Mouse (Mus musculus): ENCODE data around the gene Sf1. TPM values are rescaled to one million over a fixed set of nuclear protein-coding genes. Genes with fewer than 3 reads are reported as not detected.
A peak's percentile ranks its signal among the peaks of the same experiment; 100 is the strongest.

Sf1 gene
- total and polyA plus RNA-seq, 2 experiments from 2014 or later = 38.3 to 41.8 TPM

DNA sequence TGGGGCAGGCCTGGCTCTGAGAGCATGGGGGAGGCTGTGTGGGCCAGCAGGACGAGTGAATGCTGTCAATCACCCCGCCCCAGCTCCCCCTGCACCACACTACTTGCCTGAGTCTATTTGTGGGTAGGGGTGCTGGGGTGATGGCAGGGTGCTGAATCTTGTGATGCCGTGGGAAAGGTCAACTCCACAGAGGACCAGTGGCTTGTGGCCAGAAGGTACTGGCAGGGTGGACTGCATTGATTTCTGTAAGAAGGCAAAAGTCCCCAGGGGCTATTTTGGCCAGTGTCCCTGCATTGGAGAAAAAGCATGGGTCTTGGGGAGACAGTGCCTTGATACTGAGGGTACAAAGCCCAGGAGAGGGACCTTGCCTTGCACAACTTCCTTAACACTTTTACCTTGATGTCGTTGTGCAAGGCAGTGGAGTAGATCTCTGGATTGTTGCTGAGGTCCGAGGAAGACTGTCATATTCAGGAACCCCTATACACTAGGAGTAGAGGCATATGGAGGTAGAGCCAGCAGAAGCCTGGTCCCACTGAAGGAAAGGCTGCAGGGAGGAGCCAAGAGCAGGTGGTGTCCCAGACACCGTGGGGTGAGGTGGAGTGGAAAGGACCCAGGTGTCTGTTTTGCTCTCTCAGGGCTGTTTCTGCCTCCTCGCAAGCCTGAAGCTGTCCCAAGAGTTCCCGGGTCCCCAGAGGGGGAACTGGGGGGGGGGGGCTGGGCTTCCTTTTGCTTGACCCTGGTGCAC lies 60.8 kb downstream of the Sf1 start:
- TF ChIP-seq CTCF (IDR thresholded peaks at IDR 0.05; ENCODE audit: low read depth) (no peak), EP300 (IDR thresholded peaks at IDR 0.05; ENCODE audit: low read depth) (no peak)
- ATAC-seq (ENCODE audit: insufficient read depth, low read depth) = no peak
- Histone ChIP-seq H3K36me3 (replicated peaks; ENCODE audit: control insufficient read depth, insufficient read depth, low read length) (no peaks in the 10 kb centered on the region), H3K27me3 (ENCODE audit: control insufficient read depth, insufficient read depth, low read length) (peaks cover 95% of the 10 kb centered on the region), H3K9me3 (replicated peaks; ENCODE audit: control insufficient read depth, low read length) (no peaks in the 10 kb centered on the region), H3K4me2 (ENCODE audit: low read depth, low read length) (no peak overlapping the region), H3K4me3 (ENCODE audit: low read depth, low read length) (no peak overlapping the region), H3K4me1 (ENCODE audit: control insufficient read depth, insufficient read depth) (peaks cover 7% of the 10 kb centered on the region; the same call in 1 of the 2 replicates), H3K9ac (replicated peaks; ENCODE audit: low read depth, low read length) (no peak overlapping the region), H3K27ac (ENCODE audit: low read depth) (no peak overlapping the region)
- no peak for DNase-seq (ENCODE audit: low spot score)
- WGBS = 53% methylated on average over 8 of the region's 8 CpGs

DNA sequence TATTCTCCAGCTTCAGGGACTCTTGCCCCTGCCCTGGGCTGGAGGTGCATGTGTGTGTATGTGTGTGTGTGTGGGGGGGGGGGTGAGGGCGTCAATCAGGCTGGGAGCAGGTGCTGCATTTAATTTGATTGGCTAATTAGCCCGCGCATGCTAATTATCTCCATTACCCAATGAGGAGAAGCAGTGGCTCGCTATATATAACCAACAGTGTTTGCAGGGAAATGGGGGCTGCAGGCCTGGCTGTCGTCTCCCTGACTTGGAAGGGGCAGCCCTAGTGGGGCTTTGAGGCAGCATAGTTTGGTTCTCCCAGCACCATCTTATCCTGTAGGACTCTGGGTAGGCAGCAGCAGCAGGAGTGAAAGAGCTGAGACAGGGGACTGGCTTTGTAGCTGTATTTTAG lies 62.1 kb downstream of the Sf1 start:
- WGBS = 44% methylated on average over 5 of the region's 5 CpGs
- Histone ChIP-seq H3K9ac (replicated peaks; ENCODE audit: low read depth, low read length) (no peak overlapping the region), H3K36me3 (replicated peaks; ENCODE audit: control insufficient read depth, insufficient read depth, low read length) (no peaks in the 10 kb centered on the region), H3K27me3 (ENCODE audit: control insufficient read depth, insufficient read depth, low read length) (peaks cover 95% of the 10 kb centered on the region), H3K9me3 (replicated peaks; ENCODE audit: control insufficient read depth, low read length) (no peaks in the 10 kb centered on the region), H3K4me1 (ENCODE audit: control insufficient read depth, insufficient read depth) (peaks cover 7% of the 10 kb centered on the region; the same call in 1 of the 2 replicates), H3K4me2 (ENCODE audit: low read depth, low read length) (no peak overlapping the region), H3K27ac (ENCODE audit: low read depth) (no peak overlapping the region), H3K4me3 (ENCODE audit: low read depth, low read length) (no peak overlapping the region)
- DNase-seq (ENCODE audit: low spot score) (no peak), ATAC-seq (ENCODE audit: insufficient read depth, low read depth) (no peak)
- TF ChIP-seq EP300 (IDR thresholded peaks at IDR 0.05; ENCODE audit: low read depth) (no peak), CTCF (IDR thresholded peaks at IDR 0.05; ENCODE audit: low read depth) (no peak)

DNA sequence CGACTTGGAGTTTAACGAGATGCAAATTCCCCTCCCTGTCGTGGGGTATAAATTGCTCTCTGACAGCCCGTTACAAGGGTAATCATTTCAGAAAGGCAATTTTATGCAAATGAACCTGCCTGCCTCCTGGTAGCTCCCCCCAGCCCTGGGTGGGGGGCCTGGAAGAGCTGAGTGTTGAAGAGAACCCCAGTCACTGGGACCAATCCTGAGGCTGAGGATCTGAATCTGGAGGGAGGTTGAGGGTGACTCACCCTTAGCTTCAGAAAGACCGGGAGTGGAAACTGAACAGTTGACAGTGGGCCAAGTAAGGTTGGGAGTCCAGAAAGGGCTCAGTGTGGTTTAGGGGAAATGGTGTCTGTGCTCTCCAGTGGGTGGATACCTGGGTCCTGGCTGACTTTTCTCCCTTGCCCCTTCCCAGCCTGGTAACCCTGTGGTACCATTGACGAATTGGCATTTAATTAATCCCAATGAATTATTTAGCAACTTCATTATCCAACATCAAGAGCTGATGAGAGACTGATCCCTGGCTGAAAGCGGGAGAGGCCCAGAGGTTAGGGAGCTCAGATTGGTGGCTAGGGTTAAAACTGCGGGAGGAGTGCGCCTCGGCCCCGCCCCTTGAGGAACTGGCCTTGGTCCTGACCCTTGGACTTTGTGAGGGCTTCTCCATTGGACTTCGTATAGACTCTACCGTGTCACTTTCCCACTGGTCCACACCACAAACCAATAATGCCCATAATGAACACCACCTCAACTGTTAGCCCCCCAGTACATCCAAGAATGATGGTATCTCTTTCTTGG lies 63.4 kb downstream of the Sf1 start:
- 21% methylated on average over 13 of the region's 13 CpGs for WGBS
- peaks cover 7% of the 10 kb centered on the region; the same call in 1 of the 2 replicates for H3K4me1 ChIP-seq (ENCODE audit: control insufficient read depth, insufficient read depth)
- ATAC-seq (ENCODE audit: insufficient read depth, low read depth) (peak; percentile 56; the same call in 1 of the 2 replicates), DNase-seq (ENCODE audit: low spot score) (peak; percentile 20)
- TF ChIP-seq EP300 (IDR thresholded peaks at IDR 0.05; ENCODE audit: low read depth) (no peak), CTCF (IDR thresholded peaks at IDR 0.05; ENCODE audit: low read depth) (no peak)
- no peaks in the 10 kb centered on the region for H3K9me3 ChIP-seq (replicated peaks; ENCODE audit: control insufficient read depth, low read length)
- no peak overlapping the region for H3K4me3 ChIP-seq (ENCODE audit: low read depth, low read length)
- no peak overlapping the region for H3K4me2 ChIP-seq (ENCODE audit: low read depth, low read length)
- no peak overlapping the region for H3K9ac ChIP-seq (replicated peaks; ENCODE audit: low read depth, low read length)
- H3K27me3 ChIP-seq (ENCODE audit: control insufficient read depth, insufficient read depth, low read length) = peaks cover 94% of the 10 kb centered on the region
- H3K27ac ChIP-seq (ENCODE audit: low read depth) = no peak overlapping the region
- no peaks in the 10 kb centered on the region for H3K36me3 ChIP-seq (replicated peaks; ENCODE audit: control insufficient read depth, insufficient read depth, low read length)

Small RNA genes lying within 50 kb of the gene (microRNA-seq; reads per million reads assigned to microRNA genes)
- not detected for gene Mir6989

Other genes starting within 250 kb of the Sf1 start
- 46.5 and 48.8 TPM in 2 replicates for gene Sac3d1, start 245.0 kb upstream of the Sf1 start, total RNA-seq (2014; rRNA removed; ENCODE audit: low replicate concordance)
- 25.1 and 25.8 TPM in 2 replicates for gene Sac3d1, start 245.0 kb upstream of the Sf1 start, polyA plus RNA-seq (2015; fragmentation: Nextera tagmentation; extraction: Ambion mirVana)
- gene Snx15, start 235.4 kb upstream of the Sf1 start, total RNA-seq (2014; rRNA removed; ENCODE audit: low replicate concordance) = 30.5 and 55.7 TPM in 2 replicates
- 17.5 and 18.5 TPM in 2 replicates for gene Snx15, start 235.4 kb upstream of the Sf1 start, polyA plus RNA-seq (2015; fragmentation: Nextera tagmentation; extraction: Ambion mirVana)
- 0.46 TPM in 1 of 2 replicates, not detected in the other for gene Batf2, start 222.7 kb upstream of the Sf1 start, total RNA-seq (2014; rRNA removed; ENCODE audit: low replicate concordance)
- 0.16 and 0.18 TPM in 2 replicates for gene Batf2, start 222.7 kb upstream of the Sf1 start, polyA plus RNA-seq (2015; fragmentation: Nextera tagmentation; extraction: Ambion mirVana)
- gene Arl2, start 222.1 kb upstream of the Sf1 start, total RNA-seq (2014; rRNA removed; ENCODE audit: low replicate concordance) = 59.2 and 75.1 TPM in 2 replicates
- 96.6 and 105 TPM in 2 replicates for gene Arl2, start 222.1 kb upstream of the Sf1 start, polyA plus RNA-seq (2015; fragmentation: Nextera tagmentation; extraction: Ambion mirVana)
- gene Majin, start 179.3 kb upstream of the Sf1 start, total RNA-seq (2014; rRNA removed; ENCODE audit: low replicate concordance) = not detected in 2 replicates
- not detected in 2 replicates for gene Majin, start 179.3 kb upstream of the Sf1 start, polyA plus RNA-seq (2015; fragmentation: Nextera tagmentation; extraction: Ambion mirVana)
- not detected in 2 replicates for gene Gpha2, start 137.3 kb upstream of the Sf1 start, total RNA-seq (2014; rRNA removed; ENCODE audit: low replicate concordance)
- not detected in 2 replicates for gene Gpha2, start 137.3 kb upstream of the Sf1 start, polyA plus RNA-seq (2015; fragmentation: Nextera tagmentation; extraction: Ambion mirVana)
- gene Ppp2r5b, start 127.8 kb upstream of the Sf1 start, total RNA-seq (2014; rRNA removed; ENCODE audit: low replicate concordance) = 20.6 and 40.3 TPM in 2 replicates
- gene Ppp2r5b, start 127.8 kb upstream of the Sf1 start, polyA plus RNA-seq (2015; fragmentation: Nextera tagmentation; extraction: Ambion mirVana) = 18.3 and 18.6 TPM in 2 replicates
- gene Atg2a, start 122.0 kb upstream of the Sf1 start, total RNA-seq (2014; rRNA removed; ENCODE audit: low replicate concordance) = 18.9 and 24.5 TPM in 2 replicates
- gene Atg2a, start 122.0 kb upstream of the Sf1 start, polyA plus RNA-seq (2015; fragmentation: Nextera tagmentation; extraction: Ambion mirVana) = 4.7 and 5.6 TPM in 2 replicates
- 127 and 200 TPM in 2 replicates for gene Ehd1, start 87.0 kb upstream of the Sf1 start, total RNA-seq (2014; rRNA removed; ENCODE audit: low replicate concordance)
- 56.4 and 60.3 TPM in 2 replicates for gene Ehd1, start 87.0 kb upstream of the Sf1 start, polyA plus RNA-seq (2015; fragmentation: Nextera tagmentation; extraction: Ambion mirVana)
- gene Cdc42bpg, start 57.2 kb upstream of the Sf1 start, total RNA-seq (2014; rRNA removed; ENCODE audit: low replicate concordance) = 4.8 and 9.5 TPM in 2 replicates
- gene Cdc42bpg, start 57.2 kb upstream of the Sf1 start, polyA plus RNA-seq (2015; fragmentation: Nextera tagmentation; extraction: Ambion mirVana) = 0.49 and 0.51 TPM in 2 replicates
- 20.6 and 46.5 TPM in 2 replicates for gene Men1, start 28.7 kb upstream of the Sf1 start, total RNA-seq (2014; rRNA removed; ENCODE audit: low replicate concordance)
- gene Men1, start 28.7 kb upstream of the Sf1 start, polyA plus RNA-seq (2015; fragmentation: Nextera tagmentation; extraction: Ambion mirVana) = 20.1 and 20.3 TPM in 2 replicates
- gene Map4k2, start 22.6 kb upstream of the Sf1 start, total RNA-seq (2014; rRNA removed; ENCODE audit: low replicate concordance) = 48.4 and 59.1 TPM in 2 replicates
- gene Map4k2, start 22.6 kb upstream of the Sf1 start, polyA plus RNA-seq (2015; fragmentation: Nextera tagmentation; extraction: Ambion mirVana) = 9.6 and 10.1 TPM in 2 replicates
- gene Pygm, start 20.7 kb downstream of the Sf1 start, total RNA-seq (2014; rRNA removed; ENCODE audit: low replicate concordance) = 451 and 487 TPM in 2 replicates
- 390 and 400 TPM in 2 replicates for gene Pygm, start 20.7 kb downstream of the Sf1 start, polyA plus RNA-seq (2015; fragmentation: Nextera tagmentation; extraction: Ambion mirVana)
- 25.3 and 55.6 TPM in 2 replicates for gene Rasgrp2, start 35.6 kb downstream of the Sf1 start, total RNA-seq (2014; rRNA removed; ENCODE audit: low replicate concordance)
- 46.6 and 55.5 TPM in 2 replicates for gene Rasgrp2, start 35.6 kb downstream of the Sf1 start, polyA plus RNA-seq (2015; fragmentation: Nextera tagmentation; extraction: Ambion mirVana)
- gene Nrxn2, start 55.0 kb downstream of the Sf1 start, total RNA-seq (2014; rRNA removed; ENCODE audit: low replicate concordance) = not detected in 2 replicates
- 0.67 and 0.68 TPM in 2 replicates for gene Nrxn2, start 55.0 kb downstream of the Sf1 start, polyA plus RNA-seq (2015; fragmentation: Nextera tagmentation; extraction: Ambion mirVana)
- not detected in 2 replicates for gene Slc22a12, start 179.3 kb downstream of the Sf1 start, total RNA-seq (2014; rRNA removed; ENCODE audit: low replicate concordance)
- gene Slc22a12, start 179.3 kb downstream of the Sf1 start, polyA plus RNA-seq (2015; fragmentation: Nextera tagmentation; extraction: Ambion mirVana) = not detected in 2 replicates

All from heart, postnatal 0 days (tissue).